Comparison of ENCODE assay signal across 9 mouse cellular contexts in genomic region chr6:84583841-84584782, GRCm38 (mm10). TPM values are rescaled to one million over a fixed set of nuclear protein-coding genes. Genes with fewer than 3 reads are reported as not detected.
A peak's percentile ranks its signal among the peaks of the same experiment; 100 is the strongest.
DNase-seq lines count a peak whose midpoint lies in the region; ATAC-seq and TF ChIP-seq lines count a peak whose summit lies in the region.
"Had no signal": no experiment of that assay in that cellular context is flagged by ENCODE, and none has a peak within 500 bp of the region (broad histone marks: within the 10 kb centered on the region; RNA-seq: fewer than 3 reads in every experiment).

No protein-coding gene starts in this region.

- H3K9me3 ChIP-seq in embryonic facial prominence, embryonic 10.5 days: no peaks in the 10 kb centered on the region
- no peaks in the 10 kb centered on the region for H3K9me3 ChIP-seq in stomach, embryonic 14.5 days (ENCODE audit: control insufficient read depth, low read depth, low read length)

- no peaks in the 10 kb centered on the region for H3K79me2 ChIP-seq in liver, adult 2 months (ENCODE audit: control insufficient read depth, insufficient read depth, low read length)

- DNase-seq in heart, adult 11 months: peak; percentile 92
- DNase-seq in heart, postnatal 25 days (ENCODE audit: low spot score): no peak
- peak; percentile 70 for DNase-seq in embryonic facial prominence, embryonic 10.5 days (ENCODE audit: low spot score)
- DNase-seq in heart, postnatal 36 days: peak; percentile 26 to 46
- no peak for DNase-seq in liver, adult 2 months (ENCODE audit: extremely low read depth, low read depth, low spot score)
- no peak for DNase-seq in yolk sac, embryonic 10.5 days (ENCODE audit: low spot score)
- DNase-seq in ovary, postnatal 14 days (ENCODE audit: low spot score): no peak

- TF ChIP-seq POLR2A in liver, adult 2 months (IDR thresholded peaks at IDR 0.05; ENCODE audit: extremely low read depth, insufficient read depth, low read length): no peak

- ATAC-seq in stomach, embryonic 14.5 days (ENCODE audit: insufficient number of reproducible peaks, insufficient read depth, low FRiP score, low read depth): peak; percentile 12; the same call in 1 of the 2 replicates

- H3K27ac ChIP-seq in embryonic facial prominence, embryonic 10.5 days (replicated peaks): peak overlapping the region; percentile 81
- no peak overlapping the region for H3K27ac ChIP-seq in liver, adult 2 months (replicated peaks; ENCODE audit: insufficient read depth, low read depth, low read length)
- H3K27ac ChIP-seq in stomach, embryonic 14.5 days (ENCODE audit: low read length): no peak overlapping the region

- TF ChIP-seq CTCF in liver, adult 2 months (IDR thresholded peaks at IDR 0.05; ENCODE audit: low read depth, low read length): no peak

- peaks cover 100% of the 10 kb centered on the region for H3K27me3 ChIP-seq in embryonic facial prominence, embryonic 10.5 days (replicated peaks; ENCODE audit: low read depth, poor library complexity, severe bottlenecking)
- peaks cover 21% of the 10 kb centered on the region for H3K27me3 ChIP-seq in liver, adult 2 months (ENCODE audit: control insufficient read depth, insufficient read depth, low read length)
- peaks cover 19% of the 10 kb centered on the region; the same call in 1 of the 2 replicates for H3K27me3 ChIP-seq in stomach, embryonic 14.5 days (ENCODE audit: control insufficient read depth, insufficient read depth, low read length)

- H3K36me3 ChIP-seq in embryonic facial prominence, embryonic 10.5 days (replicated peaks): no peaks in the 10 kb centered on the region; the same call in 1 of the 2 replicates
- no peaks in the 10 kb centered on the region for H3K36me3 ChIP-seq in liver, adult 2 months (ENCODE audit: control insufficient read depth, insufficient read depth, low read length)
- H3K36me3 ChIP-seq in stomach, embryonic 14.5 days (ENCODE audit: control insufficient read depth, insufficient read depth, low read length): no peaks in the 10 kb centered on the region

- no peak overlapping the region for H3K9ac ChIP-seq in liver, adult 2 months (ENCODE audit: low read depth, low read length)
- no peak overlapping the region for H3K9ac ChIP-seq in stomach, embryonic 14.5 days (replicated peaks; ENCODE audit: low read depth, low read length)

- H3K4me1 ChIP-seq in embryonic facial prominence, embryonic 10.5 days: peaks cover 91% of the 10 kb centered on the region
- 0 out of 2 replicates have a peak, but pooled peaks cover 2% of the 10 kb centered on the region for H3K4me1 ChIP-seq in liver, adult 2 months (ENCODE audit: control insufficient read depth, insufficient read depth, low read length)
- peaks cover 51% of the 10 kb centered on the region for H3K4me1 ChIP-seq in stomach, embryonic 14.5 days (ENCODE audit: control insufficient read depth, insufficient read depth, low read length)

- peak overlapping the region; percentile 92 for H3K4me2 ChIP-seq in stomach, embryonic 14.5 days (replicated peaks; ENCODE audit: low read depth, low read length)

- intact Hi-C loops in heart, postnatal 25 days (cut with DNase I): no loop called here
- intact Hi-C loops in heart, postnatal 36 days (cut with DNase I): loop anchor here (10.0 kb wide), 1 partner anchor 551 kb away; the partner anchor contains the start of gene Spr

- peak overlapping the region; percentile 71 for H3K4me3 ChIP-seq in embryonic facial prominence, embryonic 10.5 days
- H3K4me3 ChIP-seq in liver, adult 2 months (ENCODE audit: insufficient read depth, low read depth, low read length): peak overlapping the region; percentile 60; the same call in 1 of the 2 replicates
- H3K4me3 ChIP-seq in stomach, embryonic 14.5 days (ENCODE audit: low read depth, low read length): peak overlapping the region; percentile 50
- H3K4me3 ChIP-seq: erythroblast, embryonic 14.5 days had no signal

- under 1% methylated on average over 48 of the region's 48 CpGs for WGBS in embryonic facial prominence, embryonic 10.5 days
- WGBS in liver, adult 2 months: 9% methylated on average over 48 of the region's 48 CpGs
- WGBS in stomach, embryonic 14.5 days: 3% methylated on average over 48 of the region's 48 CpGs

RNA-seq across cellular contexts. Expression of gene Cyp26b1, which starts 9.6 kb away (rescaled TPM):
- 10 to 100 TPM in 1 of 2 experiments, 1 to 10 TPM in 1; 2.4 to 23.4 TPM for total RNA-seq in heart, postnatal 25 days (2021)
- 6.6 and 16.7 TPM in 2 replicates for polyA plus RNA-seq in embryonic facial prominence, embryonic 10.5 days (2016; fragmentation: Nextera tagmentation; extraction: Ambion mirVana)
- total RNA-seq in heart, postnatal 36 days (2021): 10 to 100 TPM in 1 of 2 experiments, 1 to 10 TPM in 1; 6.0 to 16.9 TPM
- 0.18 and 1.0 TPM in 2 replicates for total RNA-seq in liver, adult 2 months (2014; rRNA removed)
- 0.22 and 7.5 TPM in 2 replicates for polyA plus RNA-seq in liver, adult 2 months (2012; rRNA removed)
- 1.1 and 1.2 TPM in 2 replicates for polyA plus RNA-seq in stomach, embryonic 14.5 days (2014; fragmentation: Nextera tagmentation; extraction: Ambion mirVana)
- polyA plus RNA-seq: erythroblast, embryonic 14.5 days had no signal

Comparison
In these comparisons a context has a peak if more than half of its experiments do, and no peak if none do; other contexts are left out.
1. DNase-seq: peak in heart, adult 11 months (single experiment), embryonic facial prominence, embryonic 10.5 days (single experiment) and heart, postnatal 36 days (2 of 2); none in heart, postnatal 25 days (single experiment), liver, adult 2 months (single experiment), yolk sac, embryonic 10.5 days (single experiment) and ovary, postnatal 14 days (single experiment).
2. Peak in every context shown above with its lines, with median percentiles within 50 percentile points of each other: H3K4me3 ChIP-seq.